Mouse (Mus musculus): ENCODE results near the gene Catspere2.

DNA sequence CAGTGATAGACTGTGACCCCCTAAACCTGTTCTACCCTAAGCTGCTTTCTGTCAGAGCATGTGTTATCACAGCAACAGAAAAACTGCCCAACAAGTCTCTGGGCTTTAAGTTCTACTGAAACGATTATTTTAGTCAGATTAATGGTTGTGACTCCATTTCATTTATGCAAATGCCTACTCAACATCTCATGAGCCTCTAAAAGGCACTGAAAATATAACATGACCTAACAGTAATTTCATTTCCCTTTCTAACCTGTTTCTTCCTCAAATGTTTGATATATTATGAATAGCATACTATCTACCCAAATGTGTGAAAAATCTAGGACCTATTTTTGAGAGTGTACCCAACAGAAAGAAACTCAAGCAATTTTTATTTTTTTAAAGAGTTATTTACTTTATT lies 1.9 kb upstream of the Catspere2 start:
- TF ChIP-seq CTCF (IDR thresholded peaks at IDR 0.05; ENCODE audit: borderline replicate concordance, extremely low read depth, insufficient read depth, insufficient read length) (no peak), POLR2A (IDR thresholded peaks at IDR 0.05; ENCODE audit: borderline replicate concordance, extremely low read depth, insufficient read depth, insufficient read length, poor library complexity, severe bottlenecking) (no peak)
